Mouse (Mus musculus): ENCODE data around the gene Shcbp1l.

- no peak for TF ChIP-seq CTCF (IDR thresholded peaks at IDR 0.05; ENCODE audit: control insufficient read depth, insufficient read depth, low read length)
- no peak for TF ChIP-seq POLR2A (IDR thresholded peaks at IDR 0.05; ENCODE audit: borderline replicate concordance, control insufficient read depth, low read depth, low read length)
These were observed 16.7 kb downstream of the Shcbp1l start for GRCm38 (mm10) chr1:153441656-153442055.
